Mouse (Mus musculus) gastrocnemius, postnatal 25 days (tissue): ENCODE data around the gene Gm44511. TPM values are rescaled to one million over a fixed set of nuclear protein-coding genes. Genes with fewer than 3 reads are reported as not detected.

ENCODE experiments used
- DNase-seq: peaks from one replicate; pipeline ENCODE4 v3.0.0; 2022
- long read RNA-seq, 2 experiments: library from polyadenylated mRNA; stranded (forward); transcript quantifications; one replicate each; pipeline ENCODE4 v2.0.0; 2021
- total RNA-seq, 2 experiments: library from RNA; stranded (reverse); gene quantifications; 1 replicate in 1 of 2; 2 replicates in 1 of 2; pipeline ENCODE4 v1.2.3; 2021

The Gm44511 gene
- not detected for total RNA-seq
- long read RNA-seq, experiment 1, partial matches to known transcripts, result 0 of 26 reads
- long read RNA-seq, experiment 1, other reads (novel, unspliced or antisense), result 26 of 26 reads
- long read RNA-seq, experiment 2, partial matches to known transcripts, result 0 of 6 reads
- long read RNA-seq, experiment 2, other reads (novel, unspliced or antisense), result 6 of 6 reads

GRCm38 (mm10) chr6:128826132-128826531 is at the start of gene Gm44511, which contains the start of gene Klrb1b:
Gm44511 (minus strand) TSS chr6:128826315.
Klrb1b (minus strand) TSS chr6:128826331.
- DNase-seq, result no peak

GRCm38 (mm10) chr6:128871910-128872610 is 45.9 kb upstream of the Gm44511 start:
- no peak for DNase-seq

- DNase-seq, result no peak
These were observed 42.7 kb upstream of the Gm44511 start for GRCm38 (mm10) chr6:128868861-128869260.

GRCm38 (mm10) chr6:128857976-128858375 is 31.9 kb upstream of the Gm44511 start:
- DNase-seq, result no peak

- peak; percentile 62 for DNase-seq
These were observed 30.1 kb upstream of the Gm44511 start for GRCm38 (mm10) chr6:128856250-128856649.

- DNase-seq, result no peak
These were observed 29.4 kb upstream of the Gm44511 start for GRCm38 (mm10) chr6:128855477-128855876.

- DNase-seq, result no peak
These were observed 28.8 kb upstream of the Gm44511 start for GRCm38 (mm10) chr6:128854895-128855294.

GRCm38 (mm10) chr6:128854024-128854820 is 28.1 kb upstream of the Gm44511 start:
- DNase-seq, result peak; percentile 30

- DNase-seq, result no peak
These were observed 26.7 kb upstream of the Gm44511 start for GRCm38 (mm10) chr6:128852766-128853165.

GRCm38 (mm10) chr6:128851151-128851550 is 25.0 kb upstream of the Gm44511 start:
- DNase-seq, result no peak

GRCm38 (mm10) chr6:128850671-128851070 is 24.6 kb upstream of the Gm44511 start:
- DNase-seq, result no peak

GRCm38 (mm10) chr6:128849902-128850301 is 23.8 kb upstream of the Gm44511 start:
- DNase-seq, result no peak

GRCm38 (mm10) chr6:128847401-128847800 is 21.3 kb upstream of the Gm44511 start:
- no peak for DNase-seq

- DNase-seq, result no peak
These were observed 20.0 kb upstream of the Gm44511 start for GRCm38 (mm10) chr6:128845998-128846542.

- DNase-seq, result peak; percentile 82
These were observed 19.3 kb upstream of the Gm44511 start for GRCm38 (mm10) chr6:128845319-128845979.

GRCm38 (mm10) chr6:128844586-128845080 is 18.5 kb upstream of the Gm44511 start:
- DNase-seq, result no peak

- no peak for DNase-seq
These were observed 18.0 kb upstream of the Gm44511 start for GRCm38 (mm10) chr6:128844131-128844530.

- peak; percentile 32 for DNase-seq
These were observed 17.4 kb upstream of the Gm44511 start for GRCm38 (mm10) chr6:128843479-128843992.

- peak; percentile 88 for DNase-seq
These were observed 16.9 kb upstream of the Gm44511 start for GRCm38 (mm10) chr6:128842945-128843478.

GRCm38 (mm10) chr6:128842356-128842944 is 16.3 kb upstream of the Gm44511 start:
- no peak for DNase-seq
